Mouse (Mus musculus): ENCODE measurements at regions not wholly inside any gene's neighbourhood (a gene's known extent, or its start where the extent isn't known, plus 50 kb on each side); places are given as distances from the start of the nearest gene placed in this dataset.

DNA sequence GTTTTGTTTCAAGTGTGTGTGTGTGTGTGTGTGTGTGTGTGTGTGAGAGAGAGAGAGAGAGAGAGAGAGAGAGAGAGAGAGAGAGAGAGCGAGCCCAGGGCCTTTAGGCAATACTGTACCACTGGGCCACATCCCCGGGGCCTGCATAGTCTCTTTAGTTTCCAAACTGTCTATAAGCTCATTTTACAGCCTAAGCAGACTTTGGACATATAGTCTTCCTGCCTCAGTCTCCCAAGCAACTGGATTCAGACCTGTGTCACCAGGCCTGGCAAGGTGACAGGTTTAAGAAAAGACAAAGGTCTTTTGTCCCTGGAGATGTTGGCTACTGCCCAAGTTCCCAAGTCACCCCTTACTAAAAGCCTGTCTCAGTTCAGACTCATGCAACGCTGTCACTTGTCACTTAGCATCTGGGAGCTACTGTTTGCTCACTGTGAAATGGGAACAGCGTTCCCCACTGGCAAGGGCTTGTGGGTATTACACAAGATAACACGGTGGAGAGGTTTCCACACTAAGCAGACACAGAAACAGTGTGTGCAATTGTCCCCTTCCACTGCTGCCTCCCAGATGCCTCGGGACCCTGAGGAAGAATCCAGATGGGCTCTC lies 113.6 kb upstream of the Irf2bp2 start:
- DNase-seq = no peak

DNA sequence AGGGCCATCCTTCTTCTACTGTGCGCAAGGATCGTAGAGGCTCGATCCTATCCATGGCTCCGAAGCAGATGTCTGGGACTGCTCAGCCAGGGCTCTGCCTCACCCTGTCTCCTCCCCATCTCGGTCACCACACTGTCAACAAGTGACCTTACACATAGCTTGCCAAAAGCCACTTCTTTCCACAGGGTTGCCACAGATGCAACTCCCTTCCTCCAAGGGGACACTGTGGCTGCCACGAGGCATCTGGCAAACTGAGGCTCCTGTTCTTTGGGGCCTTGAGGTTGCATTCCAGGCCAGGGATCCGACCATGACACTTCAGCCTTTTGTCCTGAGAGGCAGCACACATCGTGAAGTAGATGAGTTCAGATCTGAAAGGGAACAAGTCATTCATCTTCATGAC lies 112.5 kb upstream of the Irf2bp2 start:
- DNase-seq = no peak

DNA sequence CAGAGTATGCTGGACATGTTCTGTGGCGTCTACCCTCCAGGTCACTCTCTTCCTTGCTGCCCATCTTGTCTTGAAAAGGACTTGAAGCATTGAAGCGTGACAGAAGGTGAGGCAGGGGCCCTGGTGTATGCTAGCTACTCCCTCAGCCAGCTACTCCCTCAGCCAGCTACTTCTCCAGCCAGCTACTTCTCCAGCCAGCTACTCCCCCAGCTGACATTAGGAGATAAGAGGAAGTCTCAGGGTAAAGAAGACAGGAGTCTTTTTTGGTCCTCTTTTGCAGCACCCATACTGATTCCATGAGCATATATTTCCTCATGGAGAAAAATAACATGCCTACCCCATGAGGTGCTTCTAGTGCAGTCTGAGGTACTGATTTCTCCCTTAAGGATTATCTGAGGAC lies 111.6 kb upstream of the Irf2bp2 start:
- DNase-seq = no peak

DNA sequence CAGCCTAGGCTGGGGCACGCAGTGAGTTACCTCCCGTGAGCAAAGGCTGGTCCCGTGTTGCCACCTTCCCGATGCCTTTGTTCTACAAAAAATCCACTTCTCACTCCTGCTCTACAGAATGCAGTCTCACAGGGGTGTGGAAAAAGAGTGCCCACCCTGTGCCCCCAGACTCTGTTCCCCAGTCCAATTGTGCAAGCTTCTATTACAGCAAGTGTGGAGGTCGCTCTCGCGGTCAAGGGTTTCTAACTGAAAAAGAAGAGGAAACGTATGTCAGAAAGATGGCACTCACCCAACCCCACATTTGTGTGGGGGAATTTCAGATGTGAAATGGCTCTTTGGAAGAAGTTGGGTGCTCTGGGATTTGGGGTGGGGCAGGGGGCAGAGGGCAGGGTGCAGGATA lies 110.9 kb upstream of the Irf2bp2 start:
- no peak for DNase-seq

DNA sequence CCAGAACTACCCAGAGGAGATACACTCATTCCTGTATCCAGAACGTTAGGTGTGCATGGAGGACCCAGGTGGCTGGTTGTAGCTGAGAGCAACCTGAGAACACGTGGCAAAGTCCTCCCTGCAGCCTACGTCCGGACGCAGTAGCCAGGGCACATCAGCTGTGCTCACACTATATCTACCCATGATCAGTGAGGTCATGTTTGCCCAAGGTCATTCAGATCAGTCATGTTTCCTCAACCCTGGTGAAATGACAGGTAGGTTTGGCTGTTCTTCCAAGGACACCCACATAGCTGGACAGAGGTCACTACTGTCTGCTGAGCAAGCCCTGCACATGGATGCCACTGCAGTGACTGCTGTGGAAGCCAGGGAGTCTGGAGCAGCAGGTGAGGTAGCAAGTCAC lies 109.8 kb upstream of the Irf2bp2 start:
- no peak for DNase-seq

DNA sequence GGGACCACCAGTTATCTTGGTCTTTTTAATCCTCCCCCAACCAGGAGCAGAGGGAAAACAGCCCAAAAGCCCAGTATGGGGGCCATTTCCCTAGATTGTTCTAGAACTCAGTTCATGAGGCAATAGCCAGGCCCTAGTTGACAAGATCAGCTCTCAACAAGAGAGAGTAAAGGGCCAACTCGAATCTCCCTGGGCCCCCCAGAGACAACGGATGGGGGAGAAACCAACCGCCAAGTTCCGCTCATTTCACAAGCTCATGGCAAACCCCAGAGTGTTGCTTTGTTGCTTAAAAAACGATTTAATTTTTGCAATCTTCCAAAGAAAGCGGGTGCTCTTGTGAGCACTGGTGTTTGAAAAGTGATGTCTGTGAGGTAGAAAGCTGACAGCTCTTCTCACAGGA lies 108.5 kb upstream of the Irf2bp2 start:
- DNase-seq = no peak

DNA sequence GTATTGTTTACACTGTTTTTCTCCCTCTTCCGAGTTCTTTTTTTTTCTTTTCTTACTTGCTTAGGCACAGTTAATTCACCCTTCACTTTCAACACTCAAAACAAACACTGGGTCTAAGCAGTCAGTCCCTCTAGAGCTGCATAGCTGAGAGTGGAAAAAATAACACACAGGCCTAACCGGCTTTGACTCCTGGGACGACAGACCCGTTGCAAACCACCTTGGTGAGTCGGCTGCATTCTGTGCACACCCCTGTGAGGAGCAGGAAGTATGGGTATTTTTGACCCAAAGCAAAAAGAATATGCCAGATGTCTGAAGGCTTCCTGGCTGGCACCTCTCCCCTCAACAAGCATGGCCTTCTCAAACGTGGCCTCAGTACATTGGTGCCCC lies 105.6 kb upstream of the Irf2bp2 start:
- DNase-seq = no peak

DNA sequence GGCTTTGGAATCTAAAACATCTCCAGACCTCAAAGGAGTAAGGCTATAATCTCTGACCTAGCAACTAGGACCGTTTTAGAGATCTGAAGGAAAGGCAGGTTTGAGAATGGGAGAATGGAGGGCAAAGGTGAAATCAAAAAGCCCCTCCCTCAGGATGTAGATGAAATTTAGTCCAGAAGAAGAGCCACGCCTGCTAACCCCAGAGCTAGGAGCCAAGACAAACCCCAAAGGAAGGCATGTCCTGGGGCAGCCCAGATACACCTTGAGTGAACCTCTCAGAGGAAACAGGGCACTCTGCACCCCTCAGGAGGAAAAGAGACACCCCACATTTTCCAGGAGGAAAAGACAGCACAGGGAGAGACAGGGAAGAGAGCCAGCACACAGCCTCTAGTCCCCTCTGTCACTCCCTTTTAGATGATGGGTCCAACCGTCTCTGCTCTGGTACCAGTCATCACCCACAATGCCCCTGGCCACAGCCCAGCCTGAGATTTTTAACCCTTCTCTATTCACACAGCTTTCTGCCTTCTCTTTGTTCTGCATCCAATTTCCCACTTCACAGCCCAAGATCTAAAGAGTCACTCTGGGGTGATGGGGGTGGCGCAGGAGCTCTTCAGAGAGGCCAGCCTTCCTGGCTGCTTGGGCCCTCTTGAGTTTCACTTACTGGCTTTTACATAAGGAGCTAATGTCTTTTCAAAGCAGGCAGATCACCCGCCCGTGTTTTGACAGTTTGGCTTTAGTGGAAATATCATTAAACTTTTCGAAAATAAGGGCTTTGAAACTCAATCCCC lies 105.0 kb upstream of the Irf2bp2 start:
- no peak for DNase-seq

DNA sequence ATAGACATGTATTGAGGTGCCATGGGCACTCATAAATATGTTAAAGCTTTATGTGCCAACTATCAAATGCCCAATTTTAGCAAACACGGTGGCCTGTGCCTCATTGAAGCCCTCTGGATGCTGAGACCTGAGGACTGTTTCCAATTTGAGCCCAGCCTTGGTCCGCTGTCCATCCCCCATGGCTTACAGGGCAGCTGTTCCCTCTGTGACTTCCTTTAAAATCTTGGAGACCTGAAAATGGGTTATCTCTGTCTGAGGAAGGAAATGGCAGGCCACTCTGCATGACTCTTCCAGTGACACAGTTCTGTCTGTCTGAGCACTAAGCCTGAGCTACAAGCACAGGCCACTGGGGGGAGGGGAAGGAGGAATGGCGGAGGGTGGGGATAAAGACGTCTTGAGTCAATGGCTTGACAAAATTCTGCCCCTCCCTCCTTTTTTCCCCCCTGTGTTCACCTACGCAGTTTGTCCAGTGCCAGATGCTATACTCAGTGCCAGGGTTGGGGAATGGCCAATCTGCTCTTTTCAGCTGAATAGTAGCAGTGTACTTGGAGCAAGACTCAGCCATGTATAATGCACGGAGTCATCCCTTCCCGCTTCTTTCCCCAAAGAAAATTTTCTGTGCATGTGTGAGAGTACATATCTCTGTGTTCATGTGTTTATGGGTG lies 102.7 kb upstream of the Irf2bp2 start:
- DNase-seq = peak in 1 of 2 experiments; percentile 29

DNA sequence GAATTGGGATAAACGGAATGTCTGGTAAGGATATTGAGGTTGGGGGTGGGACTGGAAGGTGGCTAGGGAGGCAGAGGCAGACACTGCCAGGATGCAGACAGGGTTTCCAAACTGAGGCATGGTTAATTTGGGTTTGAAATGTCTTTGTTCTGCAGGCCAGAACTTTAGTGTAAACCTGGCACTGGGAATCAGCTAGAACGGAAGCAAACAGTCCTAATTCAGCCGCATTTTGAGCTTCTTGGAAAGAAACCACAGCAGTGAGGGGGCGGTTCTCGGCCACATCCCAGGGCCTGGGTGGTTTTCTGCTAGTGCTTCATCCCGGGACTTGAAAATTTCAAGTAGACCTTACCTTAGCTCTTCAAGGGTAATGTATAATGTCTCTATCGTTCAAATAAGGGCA lies 100.6 kb upstream of the Irf2bp2 start:
- DNase-seq = peak; percentile 45 to 55

DNA sequence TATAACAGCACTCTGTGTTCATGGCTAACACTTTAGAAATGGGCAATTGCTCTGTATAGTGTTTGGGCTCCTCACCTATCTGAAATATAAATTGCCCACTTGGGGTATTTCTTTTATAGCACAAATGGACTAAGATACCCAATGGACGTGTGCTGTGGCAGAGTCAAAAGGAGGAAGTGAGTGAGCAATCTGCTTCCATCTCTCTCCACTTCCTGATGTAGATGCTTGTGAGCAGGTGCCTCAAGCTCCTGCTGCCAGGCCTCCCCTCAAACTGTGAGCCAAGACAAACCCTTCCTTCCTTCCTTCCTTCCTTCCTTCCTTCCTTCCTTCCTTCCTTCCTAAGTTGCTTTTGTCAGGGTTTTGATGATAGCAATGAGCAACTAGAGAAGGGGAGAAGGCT lies 99.9 kb upstream of the Irf2bp2 start:
- no peak for DNase-seq

DNA sequence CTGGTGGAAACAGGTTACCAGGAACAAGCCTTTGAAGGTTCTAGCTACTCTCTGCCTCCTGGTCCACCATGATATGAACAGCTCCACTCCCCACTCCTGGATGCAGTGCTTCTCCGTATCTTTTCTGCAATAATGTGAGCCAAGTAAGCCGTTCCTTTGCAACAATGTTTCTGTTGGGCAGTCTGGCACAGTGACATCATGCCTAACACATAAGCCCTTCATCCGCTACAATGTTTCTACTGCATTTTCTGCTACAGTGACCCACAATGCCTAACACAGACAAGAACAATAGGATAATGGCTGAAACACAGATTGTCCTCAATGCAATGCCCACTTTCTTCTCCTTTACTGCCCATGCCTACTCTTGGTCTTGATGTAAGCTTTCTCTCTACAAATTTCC lies 98.9 kb upstream of the Irf2bp2 start:
- DNase-seq = no peak

DNA sequence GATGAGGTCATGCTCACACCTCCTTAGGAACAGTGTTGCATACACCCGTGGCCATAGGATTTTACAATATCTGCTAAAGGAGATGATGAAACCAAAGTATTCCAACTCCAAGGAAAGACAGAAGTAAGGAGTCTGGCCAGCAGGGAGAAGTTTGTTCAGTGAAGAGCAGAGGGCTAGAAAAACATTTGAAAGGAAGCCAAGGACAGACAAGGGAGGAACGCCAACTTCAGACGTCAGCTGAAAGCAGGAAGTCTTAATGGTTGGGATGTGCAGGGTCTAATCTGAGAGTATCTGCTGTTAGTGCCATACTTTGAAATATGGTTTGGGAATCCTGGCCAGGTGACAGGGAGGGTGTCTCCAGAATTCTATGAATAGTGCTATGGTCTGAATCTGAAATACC lies 98.5 kb upstream of the Irf2bp2 start:
- no peak for DNase-seq

DNA sequence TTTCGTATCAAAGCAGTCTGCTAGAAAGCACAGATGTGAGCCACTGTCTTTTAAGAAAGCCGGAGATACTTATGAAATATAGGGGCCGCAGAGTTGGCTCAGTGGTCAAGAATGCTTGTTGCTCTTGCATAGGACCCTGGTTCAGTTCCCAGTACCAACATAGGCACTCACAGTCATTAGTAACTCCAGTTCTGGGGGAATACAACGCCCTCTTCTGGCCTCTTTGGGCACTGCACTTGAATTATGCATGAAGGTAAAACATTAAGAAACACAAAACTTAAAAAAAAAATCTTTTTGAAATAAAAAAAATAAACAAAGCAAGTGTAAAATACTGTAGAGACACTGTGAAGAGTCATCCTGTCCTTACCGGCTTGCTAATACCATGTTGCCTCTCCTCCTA lies 94.7 kb upstream of the Irf2bp2 start:
- DNase-seq = no peak

DNA sequence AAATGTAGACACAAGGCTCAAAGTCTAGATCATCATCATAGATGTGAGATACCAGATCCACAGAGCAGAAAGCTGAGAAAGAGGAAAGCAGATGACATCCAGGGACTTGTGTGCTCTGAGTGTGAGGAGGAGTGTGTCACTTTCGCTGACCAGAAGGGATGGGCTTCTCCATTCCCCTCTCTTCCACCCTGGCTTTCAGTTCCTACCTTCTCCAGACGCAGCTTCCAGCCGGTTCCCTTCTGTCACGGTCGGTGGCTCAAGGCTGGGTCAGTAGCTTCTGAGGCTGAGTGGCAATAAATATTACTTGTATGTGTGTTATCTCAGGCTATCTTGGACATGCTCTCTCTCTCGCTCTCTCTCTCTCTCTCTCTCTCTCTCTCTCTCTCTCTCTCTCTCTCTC lies 94.2 kb upstream of the Irf2bp2 start:
- DNase-seq = no peak

DNA sequence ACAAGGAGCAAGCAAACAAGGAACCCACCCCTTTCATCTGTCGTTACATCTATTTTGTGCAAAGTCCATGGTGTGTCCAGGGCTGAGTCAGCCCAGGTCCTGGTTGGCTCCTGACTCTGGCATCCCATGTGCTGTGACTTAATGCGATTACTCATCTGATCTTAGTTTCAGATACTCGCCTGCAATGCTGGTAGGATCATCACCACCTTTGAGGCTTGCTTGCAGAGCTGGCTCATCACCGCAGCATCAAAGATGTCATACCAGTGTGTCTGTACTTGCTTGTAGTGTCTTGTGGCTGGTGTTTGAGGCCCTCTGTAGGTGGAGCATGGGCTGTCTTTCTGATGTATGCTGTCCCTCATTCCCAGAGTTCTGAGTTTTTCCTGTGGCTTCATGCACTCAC lies 93.0 kb upstream of the Irf2bp2 start:
- no peak for DNase-seq

DNA sequence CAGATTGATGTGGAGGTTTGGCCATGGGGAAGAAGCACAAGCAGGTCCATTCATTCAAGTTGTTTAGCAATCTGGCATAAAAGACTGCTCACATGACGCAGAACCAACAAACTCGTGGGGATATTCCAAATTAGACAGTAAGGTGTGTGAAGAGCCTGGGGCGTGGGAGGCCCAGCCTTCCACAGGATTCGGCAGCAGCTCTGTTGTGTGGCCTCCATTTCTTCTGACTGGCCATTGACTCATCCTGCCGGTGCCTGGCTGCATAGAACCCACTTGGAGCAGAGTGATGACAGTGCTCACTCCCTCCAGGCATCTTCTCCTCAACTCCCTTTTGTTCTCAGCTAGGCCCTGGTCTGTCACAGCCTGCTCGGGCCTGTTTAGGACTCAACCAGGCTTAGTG lies 91.6 kb upstream of the Irf2bp2 start:
- no peak for DNase-seq

DNA sequence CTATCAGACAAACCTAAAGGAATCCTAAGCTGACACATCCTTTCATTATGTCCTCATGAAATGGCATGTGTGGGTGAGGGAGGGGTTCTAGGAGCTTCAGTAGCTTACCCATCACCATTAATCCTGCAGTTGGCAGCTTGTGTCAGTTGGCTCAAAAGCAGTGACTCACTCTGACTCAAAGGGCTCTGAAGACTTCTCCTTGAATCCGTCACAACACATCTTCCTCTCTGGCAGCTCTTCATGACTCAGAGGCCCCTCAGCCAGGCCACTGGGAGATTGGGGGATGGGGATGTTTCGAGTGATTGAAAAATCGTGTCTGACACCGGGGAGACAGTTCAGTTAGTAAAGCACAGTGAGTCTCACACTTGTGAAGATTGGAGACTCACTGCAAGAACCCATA lies 90.2 kb upstream of the Irf2bp2 start:
- DNase-seq = no peak

DNA sequence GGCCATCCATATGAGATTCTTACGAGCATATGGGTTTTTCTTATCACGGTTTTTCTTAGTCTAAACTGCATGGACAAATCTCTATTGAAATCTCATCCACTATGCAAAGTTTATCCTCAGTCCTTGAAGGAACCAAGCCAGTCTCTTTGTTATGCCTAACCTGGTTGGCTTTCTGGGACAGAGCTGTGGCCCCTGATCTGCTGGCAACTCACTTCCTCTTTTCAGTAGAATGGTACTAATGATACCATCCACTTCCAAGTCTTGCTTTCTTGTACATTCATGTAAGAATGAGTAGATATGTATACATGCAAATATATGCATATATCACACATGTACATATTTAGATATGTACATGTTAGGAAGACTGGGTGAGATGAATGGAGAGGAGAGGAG lies 89.8 kb upstream of the Irf2bp2 start:
- DNase-seq = no peak

DNA sequence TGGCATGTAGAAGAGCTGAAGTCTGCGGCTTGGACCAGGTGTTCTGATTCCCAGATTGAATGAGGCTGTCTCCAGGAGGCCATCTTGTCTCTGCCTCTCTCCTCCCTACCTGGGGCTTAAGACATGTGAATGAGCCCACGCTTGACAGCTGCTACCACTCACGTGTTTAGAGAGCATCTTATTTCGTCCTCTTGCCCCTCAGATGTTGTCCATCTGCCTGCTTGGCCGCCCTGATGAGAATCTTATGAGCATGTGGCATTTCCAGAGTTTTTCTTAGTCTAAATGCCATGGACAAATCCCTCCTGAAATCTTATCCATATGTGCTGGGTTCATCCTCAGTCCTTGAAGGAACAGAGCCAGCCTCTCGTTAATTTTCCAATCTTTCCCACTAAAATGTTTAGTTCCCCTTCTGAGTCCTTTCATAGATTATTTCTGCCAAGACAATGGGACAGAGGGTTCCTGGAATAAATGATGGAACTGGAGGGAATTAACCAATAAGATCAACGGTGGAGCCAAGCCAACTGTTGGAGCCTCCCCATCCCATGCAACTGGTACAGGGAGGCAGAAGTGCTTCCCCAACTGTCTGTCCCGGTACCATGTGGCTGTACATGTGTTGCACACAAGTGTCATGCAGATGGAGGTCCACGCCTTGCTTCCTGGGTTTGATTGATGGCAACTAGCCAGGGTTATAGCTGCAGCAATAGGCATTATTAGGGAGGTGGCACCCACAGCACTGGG lies 89.2 kb upstream of the Irf2bp2 start:
- no peak for DNase-seq

DNA sequence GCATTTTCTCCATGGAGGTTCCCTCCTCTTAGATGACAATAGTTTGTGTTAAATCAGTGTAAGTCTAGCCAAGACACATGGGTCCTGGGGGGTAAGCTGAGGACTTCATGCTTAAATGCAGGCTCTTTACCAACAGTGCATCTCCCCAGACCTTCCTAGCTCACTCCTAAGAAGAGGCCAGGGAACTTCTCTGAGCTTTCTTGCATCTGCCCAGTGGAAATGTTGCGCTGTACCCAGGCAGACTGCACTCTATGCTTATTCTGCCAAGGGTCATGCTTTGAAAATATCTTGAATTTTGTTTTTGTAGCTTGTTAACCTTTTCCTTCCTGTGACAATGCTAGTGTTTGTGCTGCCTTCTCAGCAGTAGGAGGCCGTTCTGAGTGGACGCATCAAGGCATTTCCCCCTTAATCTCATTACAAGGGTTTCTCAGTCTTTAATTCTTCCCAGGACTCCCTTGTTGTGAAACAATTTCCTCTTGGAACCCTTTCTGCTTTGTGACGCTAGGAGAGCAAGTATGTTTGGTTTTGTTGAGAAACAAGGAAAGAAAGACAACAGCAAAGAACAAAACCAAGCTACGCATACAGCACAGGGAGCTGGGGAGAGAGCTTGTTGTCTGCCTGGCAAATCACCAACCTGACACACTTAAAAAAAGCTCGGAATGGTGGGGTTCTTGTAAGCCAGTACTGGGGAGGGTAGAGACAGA lies 88.3 kb upstream of the Irf2bp2 start:
- no peak for DNase-seq

DNA sequence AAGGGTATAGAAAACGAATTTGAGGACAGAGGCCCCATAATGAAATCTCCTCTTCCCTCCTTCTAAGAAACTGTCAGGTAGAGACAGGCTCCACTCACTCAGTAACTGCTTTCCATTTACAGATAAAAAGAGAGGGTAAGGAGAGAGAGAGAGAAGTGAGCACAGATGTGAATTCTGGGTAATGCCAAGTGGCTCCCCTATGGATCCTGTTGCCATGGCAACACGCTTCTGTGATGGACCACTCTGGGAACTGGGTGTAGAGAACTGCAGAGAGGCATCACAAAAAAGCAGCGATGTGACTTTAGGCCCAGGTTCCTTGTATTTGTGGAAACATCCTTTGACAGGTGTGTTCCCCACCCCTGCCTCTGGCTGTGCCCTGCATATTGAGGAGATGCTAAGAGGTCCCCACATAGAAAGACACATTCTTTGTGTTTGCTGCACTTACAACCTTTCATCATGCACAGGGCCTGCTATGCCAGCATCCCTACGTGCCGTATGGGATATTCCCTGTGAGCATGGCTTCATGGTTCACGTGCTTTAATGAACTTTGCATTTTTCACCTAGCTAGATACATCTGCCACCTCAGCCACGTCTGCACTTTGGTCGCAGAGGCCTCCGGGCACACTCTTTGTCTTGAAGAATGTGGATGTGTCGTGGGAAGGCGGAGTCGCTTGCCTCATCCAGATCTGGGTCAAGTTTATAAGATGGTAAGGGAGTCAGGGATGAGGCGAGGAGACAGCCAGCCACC lies 84.4 kb upstream of the Irf2bp2 start:
- DNase-seq = no peak

Measured in cerebellum, postnatal 25 days (tissue).